Mouse (Mus musculus) right cerebral cortex, adult 2 months (tissue): ENCODE results near the gene Znrd1as.
A peak's percentile ranks its signal among the peaks of the same experiment; 100 is the strongest.

Experiments
- DNase-seq, 2 experiments: peaks; one replicate each; pipeline ENCODE4 v3.0.0; 2021 to 2022; ENCODE audit warnings: low spot score in 2 of 2

Gene Znrd1as

DNA sequence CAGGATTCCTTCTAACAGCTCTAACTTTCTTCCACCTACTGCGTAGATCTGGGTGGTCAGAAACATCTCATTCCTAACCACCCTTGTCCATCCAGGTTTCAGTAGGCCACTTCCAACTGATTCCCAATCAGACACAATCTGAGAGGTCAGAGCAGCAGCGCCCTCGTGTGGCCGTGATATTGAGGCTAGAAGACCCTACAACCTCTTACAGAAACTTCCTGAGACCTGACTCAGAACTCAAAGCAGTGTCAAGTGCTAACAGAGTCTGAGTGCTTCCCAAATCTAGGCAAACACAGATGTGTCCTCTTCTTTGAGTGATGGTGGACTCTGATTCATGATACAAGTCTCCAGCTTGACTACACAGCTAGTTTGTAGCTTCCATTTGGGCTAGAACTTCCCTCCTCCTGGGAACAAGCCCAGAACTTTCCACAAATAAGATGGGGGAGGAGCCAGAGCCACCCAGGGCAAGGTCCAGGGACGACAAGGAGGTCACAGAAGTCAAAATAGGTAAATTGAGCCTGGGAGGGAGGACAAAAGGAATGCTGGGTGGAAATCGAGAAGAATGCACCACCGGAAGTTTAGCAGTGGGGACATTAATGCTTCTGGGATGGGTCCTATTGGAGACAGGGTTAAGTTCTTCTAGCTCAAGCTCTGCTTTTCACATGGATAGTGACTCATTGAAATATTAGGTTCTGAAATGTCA lies 38.8 kb downstream of the Znrd1as start:
- DNase-seq, result peak; percentile 82 to 89

DNA sequence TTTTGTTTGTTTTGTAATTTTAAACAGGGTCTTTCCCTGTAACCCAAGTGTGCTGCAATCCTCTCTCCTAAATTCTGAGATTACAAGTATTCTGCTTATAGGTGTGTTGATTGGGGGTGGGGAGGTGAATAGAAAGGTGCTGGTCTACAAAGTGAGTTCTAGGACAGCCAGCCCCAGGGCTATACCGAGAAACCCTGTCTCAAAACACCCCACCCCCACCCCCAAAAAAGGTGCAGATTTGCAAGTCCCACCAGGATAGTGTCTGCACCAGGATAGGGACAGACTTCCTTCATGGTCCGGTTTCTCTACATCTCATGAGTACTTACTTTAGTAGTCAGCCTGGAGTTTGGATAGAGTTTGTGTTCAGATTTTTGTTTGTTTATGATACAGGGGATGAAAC lies 40.1 kb downstream of the Znrd1as start:
- no peak for DNase-seq

DNA sequence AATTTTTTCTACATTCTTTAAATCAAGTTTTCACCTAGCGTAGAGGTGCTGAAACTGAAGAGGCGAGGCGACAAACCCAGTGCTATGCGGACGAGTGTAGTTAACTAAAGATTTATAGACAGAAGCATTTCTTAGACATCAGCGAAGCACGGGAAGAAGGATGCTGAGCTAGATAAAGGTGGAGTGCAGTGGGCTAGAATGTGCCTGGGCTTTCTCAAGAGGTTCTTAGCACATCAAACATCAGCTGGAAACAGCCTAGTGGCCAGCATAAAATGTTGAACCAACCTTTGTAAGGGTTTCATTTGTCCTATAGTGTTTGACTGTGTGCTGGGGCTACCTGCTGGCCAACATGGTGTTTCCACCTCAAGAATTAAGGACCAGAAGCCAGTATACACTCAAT lies 42.5 kb downstream of the Znrd1as start, which contains the start of gene Zfp57:
Zfp57 (plus strand) TSS at position 301 of the 400 bp plus-strand sequence.
- DNase-seq, result no peak

DNA sequence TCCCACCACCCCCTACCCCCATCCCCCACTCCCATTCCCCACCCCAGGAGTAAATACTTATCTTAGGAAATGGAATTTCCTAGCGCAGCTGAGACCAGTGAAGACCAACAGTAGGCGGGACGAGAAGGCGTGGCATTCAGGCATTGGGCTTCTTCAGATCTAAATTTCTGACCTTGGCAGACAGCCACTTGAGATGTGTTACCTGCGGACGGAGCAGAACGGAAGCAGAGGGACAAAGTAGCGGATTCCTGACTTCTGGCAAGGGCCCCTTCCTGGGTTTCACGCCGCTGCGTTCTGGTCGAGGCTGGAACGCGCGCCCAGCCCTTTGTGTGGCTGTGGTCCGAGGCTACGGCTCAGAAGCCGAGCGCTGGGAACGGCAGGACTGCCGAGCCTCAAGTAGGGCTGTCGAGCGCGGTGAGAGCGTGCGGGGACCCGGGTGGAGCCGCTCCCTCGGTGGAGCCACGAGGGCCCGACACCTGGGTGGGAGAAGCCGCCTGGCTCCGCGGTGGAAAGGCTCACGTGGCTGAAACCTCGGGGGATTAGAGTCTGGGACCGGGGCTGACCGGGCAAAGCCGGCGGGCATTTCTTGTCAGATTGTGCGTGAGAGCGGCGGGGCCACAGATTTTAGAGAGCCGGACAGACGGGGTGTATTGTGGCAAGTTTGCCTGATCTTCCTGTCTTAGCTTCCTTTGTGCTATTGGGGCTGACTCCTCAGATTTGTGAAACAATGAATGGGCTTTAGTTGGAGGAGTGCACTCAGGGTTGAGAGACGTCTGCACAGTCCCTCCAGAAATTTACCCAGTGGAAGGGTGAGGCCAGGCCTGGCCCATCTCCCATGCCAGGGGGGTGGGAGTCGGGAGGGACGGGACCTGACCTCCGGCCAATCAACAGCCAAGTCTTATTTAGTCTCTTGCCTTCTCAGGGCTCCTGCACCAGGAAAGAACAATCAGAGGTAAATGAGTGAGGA lies 44.3 kb downstream of the Znrd1as start:
- peak; percentile 34 to 54 for DNase-seq

DNA sequence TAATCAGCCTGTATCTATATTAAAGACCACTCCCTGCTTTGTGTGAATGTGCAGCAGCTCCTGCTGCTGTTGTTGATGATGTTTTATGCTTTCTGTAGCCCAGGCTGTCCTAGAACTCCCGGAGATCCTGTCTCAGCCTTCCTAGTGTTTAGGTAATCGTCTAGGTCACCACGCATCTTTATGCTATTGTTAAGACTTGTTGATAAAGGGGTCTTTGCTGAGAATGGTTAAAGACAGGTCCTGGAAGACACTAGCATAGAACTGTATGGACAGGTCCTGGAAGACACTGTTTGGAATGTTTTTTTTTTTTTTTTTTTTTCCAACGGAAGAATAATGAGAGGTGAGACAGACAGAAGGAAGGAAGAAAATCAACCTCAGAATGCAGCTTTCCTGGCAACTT lies 45.0 kb downstream of the Znrd1as start:
- DNase-seq, result no peak

DNA sequence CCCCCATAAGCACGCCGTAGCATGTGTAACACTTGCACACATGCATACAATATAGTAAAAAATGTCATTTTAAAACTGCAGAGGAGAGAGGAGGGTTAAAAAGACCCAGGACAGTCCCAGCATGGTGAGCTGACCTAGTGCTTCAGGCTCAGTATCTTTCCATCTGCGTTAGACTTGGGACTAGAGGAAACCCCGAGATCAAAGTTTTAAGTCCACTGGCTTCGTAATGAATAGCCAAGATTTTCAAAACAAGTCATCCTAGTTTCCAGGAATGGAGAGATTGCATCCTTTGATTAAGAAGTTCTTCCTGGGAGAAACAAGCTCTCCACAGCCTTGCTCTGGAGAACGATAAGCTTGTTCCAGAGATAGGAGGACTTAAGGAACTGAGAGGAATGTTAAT lies 49.8 kb downstream of the Znrd1as start:
- DNase-seq, result no peak

DNA sequence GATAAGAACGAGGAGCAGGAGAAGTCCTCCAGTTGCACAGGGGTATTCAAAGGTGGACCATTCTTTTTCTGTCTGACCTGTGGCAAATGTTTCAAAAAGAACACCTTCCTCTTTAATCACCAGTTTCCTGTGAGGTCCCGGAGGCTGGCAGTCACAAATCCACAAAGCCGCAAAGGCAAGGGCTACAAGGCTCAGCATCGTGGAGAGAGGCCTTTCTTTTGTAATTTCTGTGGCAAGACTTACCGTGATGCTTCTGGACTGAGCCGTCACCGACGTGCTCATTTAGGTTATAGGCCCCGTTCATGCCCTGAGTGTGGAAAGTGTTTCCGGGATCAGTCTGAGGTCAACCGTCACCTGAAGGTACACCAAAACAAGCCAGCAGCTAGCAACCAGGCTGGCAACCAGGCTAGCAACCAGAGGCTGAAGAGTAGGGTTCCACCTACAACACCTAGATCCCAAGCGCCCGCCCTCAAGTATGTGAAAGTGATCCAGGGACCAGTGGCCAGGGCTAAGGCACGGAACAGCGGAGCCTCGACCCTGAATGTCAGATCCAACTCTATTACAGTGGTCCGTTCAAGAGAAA lies 51.2 kb downstream of the Znrd1as start:
- no peak for DNase-seq

DNA sequence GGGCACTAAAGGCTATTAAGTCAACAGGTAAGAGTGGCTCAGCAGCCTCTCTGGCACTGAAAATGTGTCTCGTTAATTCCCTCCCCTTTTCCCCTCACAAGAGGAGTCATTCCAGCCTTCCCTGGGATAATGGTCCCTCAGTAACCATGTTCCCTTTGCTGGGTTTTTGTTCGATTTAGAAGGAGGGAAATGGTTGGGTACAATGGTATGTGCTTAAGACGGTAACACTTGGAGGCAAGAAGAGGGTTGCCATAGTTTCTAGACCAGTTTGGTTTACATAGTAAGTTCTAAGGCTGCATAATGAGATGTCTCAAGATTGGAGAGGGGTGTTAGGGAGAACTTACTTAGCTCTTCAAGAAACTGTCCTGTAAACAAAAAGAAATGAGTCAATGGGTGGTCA lies 53.3 kb downstream of the Znrd1as start:
- DNase-seq, result no peak

DNA sequence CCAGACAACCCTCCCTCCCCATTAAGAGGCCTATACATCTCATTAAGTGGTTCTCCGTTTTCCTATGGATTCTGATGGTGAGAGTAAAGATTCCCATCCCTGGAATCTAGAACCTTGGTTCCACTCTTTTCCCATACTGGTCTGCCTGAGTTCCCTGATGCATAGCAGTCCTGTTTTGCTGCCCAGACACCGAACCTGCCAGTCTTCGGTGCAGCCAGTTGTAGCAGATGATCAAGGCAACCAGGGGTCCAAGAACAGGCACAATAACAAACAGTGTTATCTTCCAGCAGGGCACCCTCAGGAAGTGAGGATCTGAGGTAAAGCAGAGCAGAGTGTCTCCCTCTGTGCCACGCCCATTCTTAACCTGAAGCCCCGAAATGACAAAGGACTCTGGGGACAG lies 53.7 kb downstream of the Znrd1as start:
- DNase-seq, result no peak
